Mouse (Mus musculus) ES-E14 (cell line): ENCODE measurements around the gene Zfp940.

Experiments used
- HCFC1 ChIP-seq: IDR thresholded peaks from 2 replicates; pipeline ENCODE4 v1.6.1; 2012; ENCODE audit warnings: low read length, inconsistent platforms, borderline replicate concordance; ENCODE audit not compliant: insufficient read depth
- MAFK ChIP-seq: IDR thresholded peaks from 2 replicates; pipeline ENCODE4 v1.6.1; 2014; ENCODE audit warnings: mild to moderate bottlenecking, low read depth, low read length, inconsistent platforms; ENCODE audit not compliant: insufficient read depth
- ZC3H11A ChIP-seq: IDR thresholded peaks from 2 replicates; pipeline ENCODE4 v1.6.1; 2012; ENCODE audit warnings: low read depth, mild to moderate bottlenecking, inconsistent platforms, low read length, borderline replicate concordance
- ZNF384 ChIP-seq: IDR thresholded peaks from 2 replicates; pipeline ENCODE4 v1.6.1; 2012; ENCODE audit warnings: low read depth, low read length, inconsistent platforms

DNA sequence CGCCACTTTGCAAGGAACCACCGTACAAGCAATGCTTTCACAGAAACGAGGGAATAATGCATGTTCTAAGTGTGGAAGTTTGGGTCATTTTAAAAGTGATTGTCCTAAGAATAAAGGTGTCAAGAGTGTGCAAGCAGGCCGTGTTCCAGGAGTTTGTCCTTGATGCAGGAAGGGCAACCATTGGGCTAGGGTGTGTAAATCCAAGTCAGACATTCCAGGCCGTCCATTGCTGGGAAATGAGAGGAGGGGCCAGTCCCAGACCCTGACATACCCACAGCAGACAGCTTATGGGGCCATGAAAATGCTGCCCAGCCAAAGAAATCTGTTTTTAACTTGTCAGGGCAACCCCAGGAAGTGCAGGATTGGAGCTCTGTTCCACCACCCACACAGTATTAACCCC is 46.4 kb downstream of the Zfp940 start:
- TF ChIP-seq ZNF384: no peak
- no peak for TF ChIP-seq HCFC1
- TF ChIP-seq MAFK: no peak
- TF ChIP-seq ZC3H11A: no peak
